Mouse (Mus musculus) cerebellum, adult (tissue): Measurements from ENCODE around the gene Fam160b1.

Experiments used
- ATAC-seq: cut with Nextera tagmentation; 2 replicates; pipeline ENCODE4 v1.9.2; 2017; ENCODE audit warnings: mild to moderate bottlenecking, moderate library complexity, mixed read lengths; ENCODE audit not compliant: insufficient number of reproducible peaks, low FRiP score, low TSS enrichment

Fam160b1 gene

DNA sequence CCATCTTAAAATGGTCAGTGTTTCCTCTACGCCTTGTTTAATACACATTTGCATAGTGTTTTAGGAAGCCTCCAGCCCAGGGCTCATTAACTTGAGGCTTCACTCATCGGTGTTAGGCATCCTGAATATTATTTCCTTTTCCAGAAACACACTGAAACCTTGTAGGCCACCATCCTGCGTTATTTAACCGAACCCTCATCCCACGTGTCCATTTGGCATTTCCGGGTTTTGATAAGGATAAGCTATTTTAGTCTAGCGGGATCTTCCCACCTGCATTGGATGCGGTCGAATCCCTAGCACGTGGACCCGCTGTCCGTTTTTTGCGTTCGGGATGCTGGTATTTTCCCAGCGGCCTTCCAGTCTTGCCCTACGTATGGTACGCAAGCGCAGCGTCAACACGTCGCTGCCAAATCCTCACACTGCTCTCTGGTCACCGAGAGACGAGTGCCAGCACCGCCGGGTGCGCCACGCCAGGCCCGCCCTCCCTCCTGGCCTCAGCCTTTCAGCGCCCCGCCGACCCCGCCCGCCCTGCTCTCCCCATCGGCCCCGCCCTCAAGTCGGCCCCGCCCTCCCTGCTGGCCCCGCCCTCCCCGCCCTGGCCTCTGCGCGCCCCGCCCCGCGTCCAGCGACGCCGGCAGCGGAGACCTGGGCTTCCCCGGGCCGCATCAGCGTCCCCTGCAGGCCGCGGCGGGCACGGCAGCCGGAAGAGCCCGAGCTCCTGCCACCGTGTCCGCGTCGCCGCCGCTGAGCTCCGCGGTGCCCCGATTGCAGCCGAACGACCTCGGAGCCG is at the start of gene Fam160b1:
Gene Fam160b1 (plus strand): TSS at position 340 of the 790 bp plus-strand sequence.
- peak; percentile 87 for ATAC-seq

DNA sequence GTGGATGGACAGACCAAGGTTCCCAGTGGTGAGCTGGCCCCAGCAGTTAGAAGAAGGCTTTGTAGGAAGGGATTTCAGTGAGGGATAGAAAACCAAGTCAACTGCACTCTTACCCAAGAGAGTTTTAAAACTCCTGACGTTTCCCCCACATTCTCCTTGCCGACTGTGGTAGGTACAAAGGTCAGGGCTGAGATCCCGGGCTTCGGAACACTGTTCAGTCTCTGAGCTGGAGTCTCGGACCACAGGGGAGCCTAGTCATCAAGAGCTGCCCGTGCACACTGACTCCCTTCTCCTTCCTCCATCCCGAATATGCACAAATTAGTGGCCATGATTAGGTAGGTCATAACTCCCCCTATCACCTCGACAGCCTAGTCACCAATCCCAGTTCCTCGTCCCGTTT is 47.3 kb upstream of the Fam160b1 start:
- no peak for ATAC-seq

DNA sequence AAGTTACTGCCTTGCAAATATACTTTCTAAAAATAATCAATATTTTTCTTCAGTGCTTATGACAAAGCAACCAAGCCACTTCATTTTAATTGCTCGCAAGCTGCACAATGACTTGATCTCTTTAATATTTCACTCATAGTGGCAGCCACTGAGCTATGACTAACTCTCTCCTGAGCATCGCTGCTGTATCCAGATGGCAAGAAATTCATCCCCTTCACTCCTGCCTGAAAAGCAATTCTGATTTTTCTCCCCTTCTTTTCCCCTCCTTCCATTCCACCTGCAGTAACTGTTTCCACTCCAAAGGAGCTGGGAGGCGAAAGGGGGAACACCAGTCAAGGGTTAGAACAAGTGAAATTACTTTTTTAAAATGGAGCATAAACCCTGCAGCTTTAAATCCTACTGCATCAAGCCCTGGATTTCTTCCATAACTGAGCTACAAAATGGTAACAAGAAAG is 46.6 kb upstream of the Fam160b1 start:
- 0 out of 2 replicates have a peak, but pooled peaks have one; percentile 2 for ATAC-seq

DNA sequence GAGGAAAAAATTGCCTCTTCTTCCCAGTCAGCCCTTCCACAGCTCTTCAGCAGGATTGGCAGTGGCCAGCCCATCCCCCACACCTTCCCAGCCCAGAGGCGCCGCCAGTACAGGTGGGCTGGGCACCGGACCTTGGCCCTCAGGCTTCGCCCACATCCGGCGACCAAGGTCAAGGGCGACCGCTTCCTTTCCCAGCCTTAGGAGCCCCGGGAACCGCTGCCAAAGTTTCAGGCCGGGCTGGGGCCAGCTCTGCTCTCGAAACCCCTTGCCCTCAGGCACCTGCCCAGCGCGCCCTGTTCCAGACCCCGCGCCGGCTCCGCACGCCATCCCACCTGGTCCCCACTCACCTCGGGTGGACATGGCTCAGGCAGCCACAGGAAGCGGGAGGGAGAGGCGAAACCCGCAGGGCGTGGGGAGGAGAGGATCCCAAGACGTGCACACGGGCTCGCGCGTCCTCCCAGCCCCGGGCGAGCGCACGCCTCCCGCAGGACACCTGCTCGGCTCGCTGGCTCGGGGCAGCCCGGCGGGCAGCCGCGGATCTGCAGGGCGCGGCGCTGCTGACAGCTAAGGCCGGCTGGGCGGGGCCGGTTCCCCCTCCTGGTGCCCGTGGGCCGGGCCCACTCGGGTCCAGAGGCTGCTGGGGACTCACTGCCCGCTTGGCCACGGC is 46.0 kb upstream of the Fam160b1 start, which contains the start of gene Ablim1:
Gene Ablim1 (minus strand): TSS at position 574 of the 667 bp plus-strand sequence.
- ATAC-seq, result peak; percentile 70

DNA sequence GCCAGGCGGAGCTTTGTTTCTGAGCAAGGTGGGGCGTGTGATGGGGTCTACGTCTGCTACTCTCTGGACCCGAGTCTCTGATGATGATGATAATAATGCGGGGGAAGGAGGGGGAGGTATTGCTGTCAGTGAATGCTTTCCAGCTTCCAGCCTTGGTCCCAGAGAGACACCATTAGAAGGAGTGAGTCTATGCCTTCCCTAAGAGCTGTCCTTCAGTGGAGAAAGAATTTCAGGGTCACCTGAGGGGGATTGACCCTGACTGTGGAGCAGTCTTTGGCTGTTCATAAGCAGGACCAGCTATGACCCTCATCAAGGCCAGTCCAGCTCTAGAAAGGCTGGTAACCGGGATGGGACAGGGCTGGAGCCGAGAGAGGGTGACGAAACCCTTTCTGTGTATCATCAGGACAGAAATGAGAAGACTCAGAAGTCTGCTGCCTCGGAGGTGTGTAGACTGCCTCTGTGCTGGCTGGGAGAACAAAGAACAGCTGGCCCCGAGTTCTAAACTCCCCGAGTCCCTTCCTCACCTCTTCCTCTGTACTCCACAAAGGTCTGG is 45.4 kb upstream of the Fam160b1 start:
- no peak; the same call in none of the 2 replicates for ATAC-seq

DNA sequence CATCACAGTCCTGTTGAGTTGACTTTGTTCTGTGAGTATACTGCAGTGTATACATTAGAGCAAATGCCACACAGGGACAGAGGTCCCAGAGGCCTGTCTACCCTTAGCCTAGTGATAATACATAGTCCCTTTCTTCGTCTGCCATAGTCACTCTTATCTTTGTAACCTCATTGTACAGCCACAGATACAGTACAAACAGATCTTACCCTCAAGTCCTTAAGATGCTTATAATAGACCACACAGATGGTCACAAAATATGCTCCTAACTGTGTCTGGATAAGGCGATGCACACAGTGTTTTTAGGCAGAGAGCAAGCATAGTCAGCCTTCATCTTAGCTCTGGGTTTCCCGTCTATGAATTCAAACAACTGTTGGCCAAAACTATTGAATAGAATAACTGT is 43.9 kb upstream of the Fam160b1 start:
- ATAC-seq, result no peak

DNA sequence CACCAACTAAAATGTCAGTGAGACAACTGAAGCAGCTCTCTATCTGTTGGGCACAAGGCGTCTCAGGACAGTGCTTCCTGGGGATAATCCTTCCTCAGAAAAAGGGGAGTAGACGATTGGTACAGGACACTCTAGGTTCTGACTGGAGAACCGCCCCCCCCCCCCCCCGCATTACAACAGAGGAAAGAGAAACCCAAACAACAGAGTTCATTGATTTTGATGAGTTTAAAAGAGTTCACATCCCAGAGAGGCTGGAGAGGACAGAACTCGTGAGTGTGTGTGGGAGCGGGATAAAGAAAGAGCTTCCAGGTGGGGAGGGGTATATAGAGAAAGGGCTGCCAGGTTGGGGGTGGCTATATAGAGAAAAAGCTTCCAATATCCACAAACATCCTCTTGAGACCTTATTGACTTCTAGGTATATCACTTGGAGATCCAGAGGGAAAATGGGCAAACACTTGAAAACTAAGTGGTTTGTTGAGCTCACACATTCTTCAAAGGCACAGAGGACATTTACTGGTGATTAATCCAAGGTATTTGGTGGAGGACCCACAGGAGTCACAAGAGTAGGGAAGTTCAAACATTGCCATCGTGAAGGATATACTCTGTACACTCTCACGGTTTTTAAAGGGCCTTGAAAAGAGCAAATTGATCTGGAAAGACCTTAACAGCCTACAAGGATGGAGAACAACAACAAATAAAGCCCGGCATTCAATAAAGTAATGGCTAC is 39.7 kb upstream of the Fam160b1 start:
- no peak for ATAC-seq

DNA sequence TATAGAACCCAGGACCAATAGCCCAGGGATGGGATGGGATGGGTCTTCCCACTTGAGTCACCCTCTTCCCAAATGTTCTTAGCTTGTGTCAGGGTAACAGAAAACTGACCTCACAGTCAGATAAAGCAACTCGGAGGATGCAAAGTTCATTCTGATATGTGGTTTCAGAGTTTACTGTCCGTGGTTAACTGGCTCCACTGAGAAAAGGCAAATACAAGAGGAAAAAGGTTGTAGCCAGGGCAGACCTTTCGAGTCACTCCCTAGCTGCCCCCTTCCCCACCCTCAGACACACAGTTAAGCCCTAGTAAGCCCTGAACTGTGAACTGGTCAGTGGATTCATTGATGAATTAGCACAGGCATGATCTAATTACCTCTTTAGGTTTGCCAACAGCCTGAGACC is 38.6 kb upstream of the Fam160b1 start:
- ATAC-seq, result no peak

DNA sequence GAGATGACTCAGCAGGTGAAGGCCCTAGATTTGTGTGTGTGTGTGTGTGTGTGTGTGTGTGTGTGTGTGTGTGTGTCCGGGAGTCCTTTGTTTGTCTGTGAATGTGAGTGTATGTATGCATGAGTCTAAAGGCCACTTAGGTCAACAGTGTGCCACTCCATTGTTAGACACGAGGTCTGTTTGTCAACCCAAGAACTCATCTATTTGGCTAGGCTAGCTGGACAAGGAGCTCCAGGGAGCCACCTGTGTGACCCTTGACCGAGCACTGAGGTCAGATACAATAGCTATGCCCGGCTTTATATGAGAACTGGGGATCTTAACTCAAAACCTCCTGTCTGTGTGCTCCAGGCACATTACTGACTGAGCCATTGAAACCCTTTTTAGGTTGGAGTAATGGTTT is 38.0 kb upstream of the Fam160b1 start:
- ATAC-seq, result no peak

DNA sequence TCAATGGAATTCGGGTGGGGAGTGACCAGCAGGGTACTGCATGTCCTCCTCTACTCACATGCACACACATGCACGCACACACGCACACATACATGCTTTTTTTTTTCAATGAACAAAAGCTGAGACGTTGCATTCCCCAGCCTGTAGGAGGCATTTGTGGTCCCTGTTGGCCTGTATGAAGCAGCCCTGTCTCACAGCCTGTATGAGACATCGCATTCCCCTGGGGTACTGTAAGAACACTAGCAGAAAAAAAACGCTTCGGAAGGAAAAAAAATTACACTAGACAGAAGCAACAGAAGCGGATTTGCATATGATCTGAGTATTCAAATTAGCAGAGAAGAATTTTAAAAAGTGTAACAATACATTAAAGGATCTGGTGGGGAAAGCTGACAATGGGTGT is 37.4 kb upstream of the Fam160b1 start:
- no peak for ATAC-seq

DNA sequence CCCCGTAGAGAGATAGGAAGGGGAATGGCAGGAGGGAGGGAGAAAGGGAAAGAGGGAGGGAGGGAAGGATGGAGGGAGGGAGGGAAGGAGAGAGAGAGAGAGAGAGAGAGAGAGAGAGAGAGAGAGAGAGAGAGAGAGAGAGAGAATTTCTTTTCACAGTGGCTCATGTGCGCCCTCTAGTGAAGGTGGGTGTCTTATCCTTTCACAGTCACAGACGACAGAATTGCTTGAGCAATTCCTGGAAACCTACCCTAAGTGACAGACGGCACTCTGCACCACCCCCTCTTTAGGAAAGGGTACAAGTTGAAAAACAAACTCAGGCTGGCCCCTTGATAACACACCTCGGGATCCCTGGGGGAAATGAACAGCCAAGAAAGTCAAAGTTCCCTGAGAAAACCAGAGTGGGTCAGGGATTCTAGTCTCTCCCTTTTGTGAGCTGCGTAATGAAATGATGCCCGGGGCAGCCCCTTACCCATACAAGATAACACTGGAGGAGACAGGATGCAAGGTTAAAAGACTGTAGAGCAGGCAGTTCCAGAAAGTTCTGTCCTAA is 34.7 kb upstream of the Fam160b1 start:
- peak; percentile 71; the same call in 1 of the 2 replicates for ATAC-seq

DNA sequence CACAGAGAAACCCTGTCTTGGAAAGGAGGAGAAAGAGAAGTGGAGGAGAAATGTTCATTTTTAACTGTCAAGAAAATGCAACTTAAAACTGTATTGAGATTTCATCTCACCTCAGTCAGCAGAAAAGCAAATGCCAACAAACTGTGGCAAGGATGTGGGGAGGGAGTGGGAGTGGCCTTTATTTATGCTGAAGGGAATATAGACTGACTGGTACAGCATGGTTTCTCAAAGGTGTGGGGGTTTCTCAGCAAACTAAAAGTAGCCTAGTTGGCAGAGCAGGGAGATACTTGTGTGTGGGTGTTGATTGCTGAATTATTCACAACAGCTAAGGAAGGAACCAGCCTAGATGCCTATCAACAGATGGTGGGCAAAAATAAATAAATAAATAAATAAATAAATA is 32.8 kb upstream of the Fam160b1 start:
- no peak for ATAC-seq

DNA sequence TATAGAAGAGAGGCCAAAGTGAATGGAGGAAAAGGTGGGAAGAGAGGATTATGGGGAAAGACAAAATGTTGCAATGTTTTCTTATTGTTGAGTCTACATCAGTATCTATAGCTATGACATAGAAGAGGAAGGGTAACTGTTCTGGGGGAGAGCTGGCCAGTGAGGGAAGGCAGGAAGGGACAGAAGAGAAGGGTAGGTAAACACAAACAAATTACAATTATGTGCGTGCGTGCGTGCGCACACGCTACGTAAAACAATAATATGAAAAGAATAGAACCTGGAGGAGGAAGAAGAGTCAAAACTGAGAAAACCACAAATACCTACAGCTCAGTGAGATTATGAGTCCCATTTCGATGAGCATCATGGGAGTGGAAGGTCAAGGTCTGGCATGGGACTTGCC is 32.2 kb upstream of the Fam160b1 start:
- ATAC-seq, result no peak

DNA sequence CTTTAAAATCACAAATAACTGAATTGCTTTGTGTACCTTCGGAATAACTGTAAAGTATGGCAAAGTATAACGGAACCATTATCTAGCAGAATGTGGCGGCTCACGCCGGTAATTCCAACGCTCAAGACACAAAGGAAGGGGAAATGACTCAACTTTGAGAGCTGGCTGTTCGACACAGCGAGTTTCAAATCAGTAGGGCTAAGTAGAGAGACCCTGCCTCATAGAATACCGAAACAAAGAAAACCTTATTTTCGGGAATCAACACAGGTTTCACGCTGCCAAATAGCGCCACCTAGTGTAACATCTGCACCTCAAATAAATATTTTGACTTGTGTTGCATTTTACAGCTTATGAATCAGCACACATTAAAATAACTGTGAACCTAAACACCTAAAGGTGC is 31.7 kb upstream of the Fam160b1 start:
- ATAC-seq, result no peak

DNA sequence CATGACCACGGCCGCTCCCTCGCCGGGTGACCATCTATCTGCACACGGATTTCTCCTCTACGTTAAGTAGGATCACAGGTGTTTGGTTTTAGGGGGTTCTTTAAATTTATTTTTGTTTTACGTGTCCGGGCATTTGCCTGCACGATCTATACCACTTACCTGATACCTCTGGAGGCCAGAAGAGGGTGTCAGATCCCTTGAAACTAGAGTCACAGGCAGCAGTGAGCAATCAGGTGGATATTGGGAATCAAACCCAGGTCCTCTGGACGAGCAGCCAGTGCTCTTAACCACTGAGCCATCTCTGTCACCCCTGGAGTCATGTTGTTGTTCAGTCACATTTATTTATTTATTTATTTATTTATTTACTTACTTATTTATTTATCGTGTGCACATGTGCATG is 30.2 kb upstream of the Fam160b1 start:
- ATAC-seq, result no peak

DNA sequence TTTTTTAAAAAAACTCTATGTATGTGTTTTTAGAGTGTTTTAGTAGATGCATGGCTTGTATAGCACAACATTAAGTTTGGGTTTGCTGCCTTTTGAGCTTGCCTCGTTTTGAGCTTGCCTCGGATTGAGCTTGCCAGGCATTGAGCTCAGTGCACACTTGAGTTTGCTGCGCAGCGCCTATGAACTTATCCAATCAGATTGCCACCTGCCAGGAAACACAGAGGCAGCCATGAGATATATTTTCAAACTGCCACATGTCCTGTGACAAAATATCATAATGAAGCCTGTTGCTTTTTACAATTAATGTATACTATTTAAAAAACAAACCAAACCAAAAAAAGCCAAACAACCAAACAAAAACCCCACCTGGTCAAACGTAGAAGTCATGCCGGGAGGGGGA is 29.2 kb upstream of the Fam160b1 start:
- no peak for ATAC-seq

DNA sequence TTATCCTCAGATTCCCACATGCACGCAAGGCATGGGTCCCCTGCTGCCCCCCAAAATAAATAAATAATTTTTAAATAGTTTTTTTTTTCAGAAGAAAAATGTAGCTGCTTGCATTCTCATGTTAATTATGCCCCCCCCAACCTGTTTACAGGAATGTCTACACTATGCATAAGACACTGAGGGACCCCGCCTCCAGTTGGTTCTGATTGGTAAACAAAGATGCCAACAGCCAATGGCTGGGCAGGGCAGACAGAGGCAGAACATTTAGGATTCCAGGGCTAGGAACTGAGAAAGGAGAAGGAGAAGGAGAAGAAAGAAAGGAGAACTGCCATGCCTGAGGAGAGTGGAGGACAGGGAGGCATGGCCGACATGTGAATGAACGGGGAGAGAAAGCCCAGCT is 27.1 kb upstream of the Fam160b1 start:
- ATAC-seq, result no peak

DNA sequence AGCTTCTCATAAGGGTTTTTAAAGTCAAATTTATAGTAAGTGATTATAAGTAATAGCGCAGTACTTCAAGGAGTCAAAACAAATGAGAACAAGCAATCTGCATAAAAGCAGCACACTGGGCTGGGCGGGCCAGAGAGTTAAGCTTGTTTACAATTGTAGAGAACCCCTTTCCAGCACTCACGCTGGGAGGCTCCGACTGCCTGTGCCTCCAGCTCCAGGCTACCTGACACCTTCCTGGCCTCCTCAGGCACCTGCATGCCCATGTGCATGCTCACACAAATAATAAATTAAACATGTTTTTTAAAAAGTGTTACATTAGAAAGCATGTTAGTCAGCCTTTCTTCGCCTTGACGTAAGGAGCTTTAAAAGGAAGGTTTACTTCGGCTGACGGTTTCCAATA is 25.3 kb upstream of the Fam160b1 start:
- ATAC-seq, result no peak

DNA sequence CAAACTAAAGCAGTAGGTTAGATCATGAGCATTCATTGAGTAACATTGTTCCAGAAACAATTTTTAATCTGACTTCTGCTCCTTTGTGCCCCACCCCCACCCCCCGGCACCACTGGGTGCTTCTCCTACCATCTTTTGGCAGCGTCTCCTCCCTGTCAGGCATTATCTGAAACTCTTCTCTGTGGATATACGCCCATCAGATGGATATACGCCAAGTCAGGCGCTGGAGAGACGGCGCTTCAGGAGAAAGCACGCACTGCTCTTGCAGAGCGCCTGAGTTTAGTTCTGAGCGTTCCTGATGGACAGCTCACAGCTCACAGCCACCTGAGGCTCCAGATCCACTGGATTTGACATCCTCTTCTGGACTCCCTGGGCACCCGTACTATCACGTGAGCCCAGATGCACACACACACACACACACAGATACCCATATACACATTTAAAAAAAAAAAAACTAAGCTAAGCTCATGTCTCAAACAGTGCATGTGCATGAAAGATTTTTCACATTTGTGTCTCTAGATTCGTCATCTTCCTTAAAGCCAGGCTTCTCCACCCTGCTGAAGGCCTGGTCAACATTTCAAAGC is 21.1 kb upstream of the Fam160b1 start:
- ATAC-seq, result no peak
